Mouse (Mus musculus): ENCODE results near the gene Tcaf2. TPM values are rescaled to one million over a fixed set of nuclear protein-coding genes. Genes with fewer than 3 reads are reported as not detected.

Tcaf2 gene
- total and polyA plus RNA-seq, 2 experiments from 2014 or later, result 2.1 to 2.9 TPM

GRCm38 (mm10) chr6:42671767-42672166 lies 26.7 kb upstream of the Tcaf2 start:
- WGBS, result 98% methylated on average over 1 of the region's 1 CpGs
- H3K27me3 ChIP-seq (ENCODE audit: insufficient read depth, low read length), result no peaks in the 10 kb centered on the region
- H3K4me1 ChIP-seq (ENCODE audit: insufficient read depth, low read length), result no peaks in the 10 kb centered on the region
- no peaks in the 10 kb centered on the region for H3K9me3 ChIP-seq (ENCODE audit: low read length)
- H3K9ac ChIP-seq (replicated peaks; ENCODE audit: low read length), result no peak overlapping the region
- no peak for TF ChIP-seq CTCF (IDR thresholded peaks at IDR 0.05; ENCODE audit: low read depth)
- DNase-seq (ENCODE audit: low spot score) (no peak), ATAC-seq (no peak)
- no peak overlapping the region for H3K4me3 ChIP-seq (ENCODE audit: low read length)
- H3K36me3 ChIP-seq (ENCODE audit: insufficient read depth, low read length), result peaks cover 50% of the 10 kb centered on the region
- no peak overlapping the region for H3K4me2 ChIP-seq (ENCODE audit: low read depth, low read length)
- no peak overlapping the region for H3K27ac ChIP-seq

DNA sequence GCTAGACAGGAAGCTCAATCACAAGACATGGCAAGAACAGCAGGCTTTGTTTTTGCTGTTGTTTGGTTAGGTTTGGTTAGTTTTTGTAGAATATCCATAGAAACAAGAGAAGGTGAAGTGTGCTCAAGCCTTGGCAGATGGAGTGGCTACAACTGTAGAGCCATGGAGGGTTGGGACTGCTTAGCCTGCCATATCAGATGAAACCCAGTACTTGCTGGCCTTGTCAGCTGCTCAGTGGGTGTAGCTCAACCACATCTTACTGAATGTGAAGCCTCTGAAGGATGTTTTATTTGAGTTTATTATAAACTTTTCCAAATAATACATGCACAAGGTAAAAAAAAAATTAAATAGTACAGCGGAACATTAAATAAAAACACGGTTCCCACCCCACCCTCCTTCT lies 22.7 kb upstream of the Tcaf2 start:
- no peaks in the 10 kb centered on the region for H3K4me1 ChIP-seq (ENCODE audit: insufficient read depth, low read length)
- no peak overlapping the region for H3K27ac ChIP-seq
- H3K36me3 ChIP-seq (ENCODE audit: insufficient read depth, low read length), result peaks cover 11% of the 10 kb centered on the region
- no peak overlapping the region for H3K4me2 ChIP-seq (ENCODE audit: low read depth, low read length)
- ATAC-seq, result no peak
- no peaks in the 10 kb centered on the region for H3K27me3 ChIP-seq (ENCODE audit: insufficient read depth, low read length)
- no peak overlapping the region for H3K9ac ChIP-seq (replicated peaks; ENCODE audit: low read length)
- H3K9me3 ChIP-seq (ENCODE audit: low read length), result no peaks in the 10 kb centered on the region
- TF ChIP-seq CTCF (IDR thresholded peaks at IDR 0.05; ENCODE audit: low read depth), result no peak
- H3K4me3 ChIP-seq (ENCODE audit: low read length), result no peak overlapping the region
- DNase-seq (ENCODE audit: low spot score), result no peak
- 97% methylated on average over 2 of the region's 2 CpGs for WGBS

DNA sequence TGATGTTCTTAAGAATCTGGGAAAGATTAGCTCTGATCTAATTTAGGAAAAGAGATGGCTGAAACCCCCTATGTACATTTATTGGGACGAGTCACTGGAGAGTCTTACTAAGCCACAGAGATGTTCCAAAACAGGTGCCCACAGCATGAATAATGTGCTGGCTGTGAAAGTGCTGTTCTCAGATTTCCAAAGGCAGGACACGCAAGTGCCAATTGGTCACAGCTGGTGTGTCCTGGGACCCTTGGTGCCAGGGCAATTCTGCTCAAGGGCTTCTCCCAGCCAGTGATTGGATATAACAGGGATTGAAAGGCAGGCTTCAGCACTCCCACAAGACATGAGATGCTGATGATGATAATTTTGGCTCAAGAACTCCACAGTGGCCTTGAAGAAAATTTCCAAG lies 16.7 kb upstream of the Tcaf2 start:
- Histone ChIP-seq H3K4me3 (ENCODE audit: low read length) (no peak overlapping the region), H3K9me3 (ENCODE audit: low read length) (no peaks in the 10 kb centered on the region), H3K27me3 (ENCODE audit: insufficient read depth, low read length) (no peaks in the 10 kb centered on the region), H3K27ac (no peak overlapping the region), H3K9ac (replicated peaks; ENCODE audit: low read length) (no peak overlapping the region), H3K36me3 (ENCODE audit: insufficient read depth, low read length) (no peaks in the 10 kb centered on the region), H3K4me1 (ENCODE audit: insufficient read depth, low read length) (no peaks in the 10 kb centered on the region), H3K4me2 (ENCODE audit: low read depth, low read length) (no peak overlapping the region)
- 0 out of 2 replicates have a peak, but pooled peaks have one; percentile 55 for ATAC-seq
- 40% methylated on average over 2 of the region's 2 CpGs for WGBS
- TF ChIP-seq CTCF (IDR thresholded peaks at IDR 0.05; ENCODE audit: low read depth), result no peak
- DNase-seq (ENCODE audit: low spot score), result peak; percentile 48

- H3K27me3 ChIP-seq (ENCODE audit: insufficient read depth, low read length), result no peaks in the 10 kb centered on the region
- no peak for TF ChIP-seq CTCF (IDR thresholded peaks at IDR 0.05; ENCODE audit: low read depth)
- no peak overlapping the region for H3K4me2 ChIP-seq (ENCODE audit: low read depth, low read length)
- ATAC-seq (no peak), DNase-seq (ENCODE audit: low spot score) (no peak)
- no peak overlapping the region for H3K27ac ChIP-seq
- 78% methylated on average over 5 of the region's 5 CpGs for WGBS
- H3K4me1 ChIP-seq (ENCODE audit: insufficient read depth, low read length), result no peaks in the 10 kb centered on the region
- H3K4me3 ChIP-seq (ENCODE audit: low read length), result no peak overlapping the region
- no peaks in the 10 kb centered on the region for H3K36me3 ChIP-seq (ENCODE audit: insufficient read depth, low read length)
- H3K9ac ChIP-seq (replicated peaks; ENCODE audit: low read length), result no peak overlapping the region
- H3K9me3 ChIP-seq (ENCODE audit: low read length), result no peaks in the 10 kb centered on the region
These were observed 10.7 kb downstream of the Tcaf2 start for GRCm38 (mm10) chr6:42634393-42634792.

GRCm38 (mm10) chr6:42631395-42631794 lies 13.7 kb downstream of the Tcaf2 start:
- WGBS, result 79% methylated on average over 4 of the region's 4 CpGs
- Histone ChIP-seq H3K4me2 (ENCODE audit: low read depth, low read length) (no peak overlapping the region), H3K27ac (no peak overlapping the region), H3K9ac (replicated peaks; ENCODE audit: low read length) (no peak overlapping the region), H3K27me3 (ENCODE audit: insufficient read depth, low read length) (no peaks in the 10 kb centered on the region), H3K4me3 (ENCODE audit: low read length) (no peak overlapping the region), H3K4me1 (ENCODE audit: insufficient read depth, low read length) (no peaks in the 10 kb centered on the region), H3K36me3 (ENCODE audit: insufficient read depth, low read length) (no peaks in the 10 kb centered on the region), H3K9me3 (ENCODE audit: low read length) (no peaks in the 10 kb centered on the region)
- no peak for ATAC-seq
- no peak for DNase-seq (ENCODE audit: low spot score)
- peak; percentile 33; the same call in 1 of the 2 replicates for TF ChIP-seq CTCF (IDR thresholded peaks at IDR 0.05; ENCODE audit: low read depth)

DNA sequence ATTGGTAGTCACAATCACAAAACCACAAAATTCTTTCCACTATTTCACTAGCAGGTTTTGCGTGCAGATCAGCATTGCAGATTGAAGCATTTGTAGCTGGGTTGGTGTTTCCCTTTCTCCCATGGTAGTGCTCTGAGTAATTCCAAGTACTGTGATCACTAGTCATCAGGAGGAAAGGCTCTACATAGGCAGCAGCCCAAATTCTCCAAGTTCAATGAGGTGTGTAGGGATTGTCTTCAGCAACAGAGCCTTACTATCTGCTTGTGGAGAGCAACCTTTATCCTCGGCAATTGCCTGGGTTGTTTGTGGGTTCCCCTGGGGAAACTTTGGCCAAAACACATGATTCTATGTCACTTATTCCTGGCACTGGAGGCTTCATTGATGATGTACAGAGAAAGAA lies 28.1 kb downstream of the Tcaf2 start:
- Histone ChIP-seq H3K9me3 (ENCODE audit: low read length) (no peaks in the 10 kb centered on the region), H3K4me3 (ENCODE audit: low read length) (no peak overlapping the region), H3K36me3 (ENCODE audit: insufficient read depth, low read length) (no peaks in the 10 kb centered on the region), H3K4me2 (ENCODE audit: low read depth, low read length) (no peak overlapping the region), H3K9ac (replicated peaks; ENCODE audit: low read length) (no peak overlapping the region), H3K27me3 (ENCODE audit: insufficient read depth, low read length) (no peaks in the 10 kb centered on the region), H3K27ac (no peak overlapping the region), H3K4me1 (ENCODE audit: insufficient read depth, low read length) (no peaks in the 10 kb centered on the region)
- WGBS, result 75% methylated on average over 2 of the region's 2 CpGs
- no peak for TF ChIP-seq CTCF (IDR thresholded peaks at IDR 0.05; ENCODE audit: low read depth)
- no peak for DNase-seq (ENCODE audit: low spot score)
- ATAC-seq, result no peak

DNA sequence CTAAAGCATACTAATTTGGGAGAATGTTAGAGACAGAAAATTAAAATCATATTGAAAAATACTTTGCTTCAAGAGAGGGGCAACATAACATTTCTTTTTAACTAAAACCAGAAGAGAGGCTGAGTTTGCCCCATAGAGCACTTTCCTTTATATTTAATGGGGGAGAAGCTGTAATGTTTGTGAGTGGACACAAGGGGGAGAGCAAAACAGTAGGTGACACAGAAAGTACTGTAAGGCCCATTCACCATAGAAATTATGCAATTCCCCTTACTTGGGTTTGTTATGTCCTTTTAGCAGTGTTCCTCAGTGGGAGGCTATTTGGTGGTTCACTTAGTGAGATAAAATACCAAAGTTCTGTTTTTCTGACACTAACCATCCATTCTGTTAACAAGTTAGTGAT lies 32.8 kb downstream of the Tcaf2 start:
- DNase-seq (ENCODE audit: low spot score) (peak; percentile 16), ATAC-seq (no peak)
- Histone ChIP-seq H3K9ac (replicated peaks; ENCODE audit: low read length) (no peak overlapping the region), H3K4me2 (ENCODE audit: low read depth, low read length) (no peak overlapping the region), H3K36me3 (ENCODE audit: insufficient read depth, low read length) (no peaks in the 10 kb centered on the region), H3K9me3 (ENCODE audit: low read length) (no peaks in the 10 kb centered on the region), H3K4me3 (ENCODE audit: low read length) (no peak overlapping the region), H3K27me3 (ENCODE audit: insufficient read depth, low read length) (no peaks in the 10 kb centered on the region), H3K4me1 (ENCODE audit: insufficient read depth, low read length) (no peaks in the 10 kb centered on the region), H3K27ac (no peak overlapping the region)
- peak; percentile 65 for TF ChIP-seq CTCF (IDR thresholded peaks at IDR 0.05; ENCODE audit: low read depth)
